Mouse (Mus musculus): ENCODE measurements around the gene Itpr2.

- TF ChIP-seq CTCF (IDR thresholded peaks at IDR 0.05; ENCODE audit: low read depth) (no peak), EP300 (optimal IDR thresholded peaks at IDR 0.05) (no peak)
Measured at GRCm38 (mm10) chr6:146129066-146129465, 373.0 kb downstream of the Itpr2 start.

All from stomach, postnatal 0 days (tissue).